Mouse (Mus musculus): ENCODE measurements around the gene Nfkbiz. TPM values are rescaled to one million over a fixed set of nuclear protein-coding genes. Genes with fewer than 3 reads are reported as not detected.

Nfkbiz gene
- total RNA-seq, 2 experiments from 2014 or later: 1.1 TPM

GRCm38 (mm10) chr16:55822741-55823397, 15.8 kb downstream of the Nfkbiz start:
- Histone ChIP-seq H3K4me3 (peak overlapping the region; percentile 80), H3K27ac (peak overlapping the region; percentile 97)
- intact Hi-C loops (cut with DNase I): loop anchor here (2.0 kb wide), 1 partner anchor 16 kb away; the partner anchor contains the start of gene Nfkbiz
- no peak for TF ChIP-seq CTCF (IDR thresholded peaks at IDR 0.05)
- no peak for DNase-seq

GRCm38 (mm10) chr16:55821997-55822740, 16.5 kb downstream of the Nfkbiz start:
- H3K4me3 ChIP-seq: peak overlapping the region; percentile 80
- intact Hi-C loops (cut with DNase I): loop anchor here (2.0 kb wide), 1 partner anchor 17 kb away; the partner anchor contains the start of gene Nfkbiz
- H3K27ac ChIP-seq: peak overlapping the region; percentile 97
- TF ChIP-seq CTCF (IDR thresholded peaks at IDR 0.05): 0 out of 2 replicates have a peak, but pooled peaks have one; percentile 13
- DNase-seq: peak; percentile 96

DNA sequence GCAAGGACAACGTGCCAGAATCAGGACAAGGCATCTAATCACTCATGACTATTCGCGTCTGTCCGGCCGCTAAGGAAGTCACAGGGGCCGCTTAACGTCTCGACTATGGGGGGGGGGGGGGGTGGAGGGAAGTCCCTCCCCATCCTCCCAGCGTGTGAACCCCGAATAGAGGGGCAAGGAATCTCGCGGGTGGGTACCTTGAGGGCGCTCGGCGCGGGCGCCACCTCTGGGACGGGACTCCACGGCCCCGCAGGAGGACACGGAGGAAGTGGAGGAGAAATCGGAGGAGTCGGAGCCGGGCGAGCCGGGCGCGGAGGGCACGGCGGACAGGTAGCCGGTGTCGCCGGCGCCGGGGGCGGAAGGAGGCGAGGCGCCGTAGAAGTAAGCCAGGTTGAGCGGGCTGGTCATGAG, 17.1 kb downstream of the Nfkbiz start:
- peak; percentile 55 for DNase-seq
- H3K4me3 ChIP-seq: peak overlapping the region; percentile 80
- intact Hi-C loops (cut with DNase I): no loop called here
- TF ChIP-seq CTCF (IDR thresholded peaks at IDR 0.05): no peak
- peak overlapping the region; percentile 97 for H3K27ac ChIP-seq

GRCm38 (mm10) chr16:55820916-55821570, 17.7 kb downstream of the Nfkbiz start:
- no peak for TF ChIP-seq CTCF (IDR thresholded peaks at IDR 0.05)
- peak overlapping the region; percentile 97 for H3K27ac ChIP-seq
- DNase-seq: no peak
- peak overlapping the region; percentile 80 for H3K4me3 ChIP-seq
- intact Hi-C loops (cut with DNase I): no loop called here

- TF ChIP-seq CTCF (IDR thresholded peaks at IDR 0.05): no peak
- peak overlapping the region; percentile 80 for H3K4me3 ChIP-seq
- intact Hi-C loops (cut with DNase I): no loop called here
- no peak for DNase-seq
- peak overlapping the region; percentile 97 for H3K27ac ChIP-seq
Observed at GRCm38 (mm10) chr16:55820161-55820915, 18.4 kb downstream of the Nfkbiz start.

DNA sequence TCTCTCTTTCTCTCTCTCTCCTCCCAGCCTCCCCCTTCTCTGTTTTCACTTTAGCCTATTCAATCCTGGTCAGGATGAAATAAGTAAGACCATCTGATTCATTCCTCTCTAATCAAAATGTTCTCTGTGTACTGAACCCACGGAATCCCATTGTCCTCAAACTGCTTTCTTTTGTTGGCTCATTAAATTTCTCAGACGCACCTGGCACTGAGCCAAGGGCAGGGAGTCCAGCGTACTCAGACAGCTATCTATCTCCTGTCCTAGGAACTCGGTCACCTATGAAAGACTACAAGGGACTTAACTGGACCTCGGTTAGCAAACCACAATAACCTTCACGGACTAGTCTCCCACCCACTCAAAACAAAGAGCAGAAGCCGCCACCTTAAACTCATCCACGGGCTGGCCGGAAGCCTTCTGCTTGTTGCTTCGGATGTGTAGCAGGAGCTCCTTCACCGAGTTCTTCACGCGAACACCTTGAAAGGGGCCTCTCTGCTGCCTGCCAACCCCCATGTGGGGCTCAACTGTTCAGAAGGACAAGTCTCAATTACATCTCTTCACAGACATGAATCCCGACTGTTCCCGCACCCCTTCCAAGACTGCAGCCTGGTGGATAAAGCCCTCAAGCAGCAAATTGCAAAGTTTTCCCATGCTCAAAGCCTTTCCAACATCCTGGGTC, 19.4 kb downstream of the Nfkbiz start:
- no peak for TF ChIP-seq CTCF (IDR thresholded peaks at IDR 0.05)
- intact Hi-C loops (cut with DNase I): no loop called here
- Histone ChIP-seq H3K4me3 (peak overlapping the region; percentile 80), H3K27ac (peak overlapping the region; percentile 97)
- DNase-seq: peak; percentile 65

GRCm38 (mm10) chr16:55817717-55818515, 20.8 kb downstream of the Nfkbiz start:
- no peak overlapping the region for H3K27ac ChIP-seq
- DNase-seq: no peak
- intact Hi-C loops (cut with DNase I): no loop called here
- TF ChIP-seq CTCF (IDR thresholded peaks at IDR 0.05): no peak
- H3K4me3 ChIP-seq: no peak overlapping the region

DNA sequence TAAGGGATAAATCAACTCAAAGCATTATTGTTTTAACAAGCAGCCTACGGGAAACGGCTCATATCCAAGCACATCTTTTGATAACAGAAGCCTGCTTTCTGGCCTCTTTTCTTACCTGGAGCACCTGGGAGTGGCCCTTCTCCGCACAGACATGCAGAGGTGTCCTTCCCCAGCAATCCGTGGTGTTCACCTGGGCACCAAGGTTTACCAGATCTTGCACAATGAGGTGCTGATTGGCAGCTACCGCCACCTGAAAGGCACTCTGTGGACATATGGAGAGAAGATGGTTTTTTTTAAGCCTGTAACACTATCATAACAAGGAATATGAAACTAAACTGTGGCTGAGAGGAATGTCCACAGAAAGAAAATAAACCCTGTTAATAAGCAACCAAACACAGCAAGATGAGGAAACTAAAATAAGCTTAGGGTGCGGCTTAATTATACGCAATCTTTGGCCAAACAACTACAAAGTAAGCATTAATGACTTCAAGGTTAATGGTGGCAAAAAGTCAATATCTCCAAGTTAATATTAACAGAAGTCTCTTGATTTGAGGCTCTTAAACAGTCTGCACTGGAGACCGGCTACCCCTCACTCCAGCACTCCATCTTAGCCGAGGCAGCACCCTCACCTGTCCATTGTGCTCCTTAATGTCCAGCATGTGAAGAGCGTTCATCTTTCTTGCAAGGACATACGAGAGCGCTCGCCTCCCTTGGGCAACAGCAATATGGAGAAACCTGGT, 22.3 kb downstream of the Nfkbiz start:
- H3K4me3 ChIP-seq: no peak overlapping the region
- H3K27ac ChIP-seq: no peak overlapping the region
- no peak for DNase-seq
- TF ChIP-seq CTCF (IDR thresholded peaks at IDR 0.05): no peak
- intact Hi-C loops (cut with DNase I): no loop called here

GRCm38 (mm10) chr16:55815466-55815865, 23.2 kb downstream of the Nfkbiz start:
- intact Hi-C loops (cut with DNase I): no loop called here
- DNase-seq: no peak
- no peak overlapping the region for H3K27ac ChIP-seq
- TF ChIP-seq CTCF (IDR thresholded peaks at IDR 0.05): no peak
- no peak overlapping the region for H3K4me3 ChIP-seq

GRCm38 (mm10) chr16:55814686-55815085, 24.0 kb downstream of the Nfkbiz start:
- intact Hi-C loops (cut with DNase I): no loop called here
- DNase-seq: no peak
- TF ChIP-seq CTCF (IDR thresholded peaks at IDR 0.05): no peak
- H3K4me3 ChIP-seq: no peak overlapping the region
- peak overlapping the region; percentile 28; the same call in 1 of the 2 replicates for H3K27ac ChIP-seq
